Mouse (Mus musculus): Measurements from ENCODE around the gene Cryga. TPM values are rescaled to one million over a fixed set of nuclear protein-coding genes. Genes with fewer than 3 reads are reported as not detected.
"Not testable (repeated sequence)": the region's sequence is repeated elsewhere in the genome, so short reads cannot be mapped to it uniquely, and the experiment has no call there.

Gene Cryga
- polyA plus RNA-seq, 1 experiment = not detected

GRCm38 (mm10) chr1:65064201-65064600 lies 39.0 kb downstream of the Cryga start:
- Histone ChIP-seq H3K9me3 (ENCODE audit: control insufficient read depth, low read length) (no peaks in the 10 kb centered on the region; the same call in 1 of the 2 replicates), H3K4me1 (ENCODE audit: control insufficient read depth) (no peaks in the 10 kb centered on the region), H3K36me3 (ENCODE audit: control insufficient read depth) (no peaks in the 10 kb centered on the region), H3K4me3 (replicated peaks) (no peak overlapping the region), H3K27me3 (ENCODE audit: control insufficient read depth) (no peaks in the 10 kb centered on the region)
- TF ChIP-seq TAL1 (IDR thresholded peaks at IDR 0.05; ENCODE audit: low read length) (no peak), GATA1 (IDR thresholded peaks at IDR 0.05; ENCODE audit: low read length) (no peak)

GRCm38 (mm10) chr1:65063352-65063751 lies 39.8 kb downstream of the Cryga start, which contains the start of gene Crygd:
Gene Crygd (minus strand): TSS chr1:65063452.
- Histone ChIP-seq H3K4me1 (ENCODE audit: control insufficient read depth) (no peaks in the 10 kb centered on the region), H3K4me3 (replicated peaks) (no peak within 1 kb of the TSS), H3K27me3 (ENCODE audit: control insufficient read depth) (no peaks in the 10 kb centered on the region)

GRCm38 (mm10) chr1:65052140-65052539 lies 51.0 kb downstream of the Cryga start:
- no peak for TF ChIP-seq TAL1 (IDR thresholded peaks at IDR 0.05; ENCODE audit: low read length)
- TF ChIP-seq GATA1 (IDR thresholded peaks at IDR 0.05; ENCODE audit: low read length) = no peak
- Histone ChIP-seq H3K27me3 (ENCODE audit: control insufficient read depth) (no peaks in the 10 kb centered on the region), H3K4me3 (replicated peaks) (no peak overlapping the region), H3K4me1 (ENCODE audit: control insufficient read depth) (no peaks in the 10 kb centered on the region), H3K9me3 (ENCODE audit: control insufficient read depth, low read length) (no peaks in the 10 kb centered on the region), H3K36me3 (ENCODE audit: control insufficient read depth) (no peaks in the 10 kb centered on the region)

More at GRCm38 (mm10) chr1:65063352-65063751, 39.8 kb downstream of the Cryga start, which contains the start of gene Crygd:
- TF ChIP-seq TAL1 (IDR thresholded peaks at IDR 0.05; ENCODE audit: low read length) = no peak
- no peak for TF ChIP-seq GATA1 (IDR thresholded peaks at IDR 0.05; ENCODE audit: low read length)
- no peaks in the 10 kb centered on the region for H3K36me3 ChIP-seq (ENCODE audit: control insufficient read depth)
- no peaks in the 10 kb centered on the region; the same call in 1 of the 2 replicates for H3K9me3 ChIP-seq (ENCODE audit: control insufficient read depth, low read length)

DNA sequence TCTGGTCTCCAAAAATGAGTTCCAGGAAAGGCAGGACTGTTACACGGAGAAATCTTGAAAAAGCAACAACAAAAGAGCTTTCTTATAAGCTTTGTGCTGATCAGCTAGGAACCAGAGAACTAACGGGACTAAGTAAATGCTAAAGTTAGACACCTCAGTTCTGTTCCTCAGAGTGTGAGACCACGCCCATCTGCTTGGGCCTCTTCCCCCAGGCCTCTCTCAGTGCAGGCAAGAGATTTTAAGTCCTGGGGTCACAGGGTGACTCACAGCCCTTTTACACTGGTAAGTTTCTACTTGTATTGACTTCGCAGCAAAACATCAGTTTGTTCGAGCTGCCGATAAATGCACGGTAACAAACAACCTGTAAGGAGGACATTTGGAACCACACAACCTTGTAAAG lies 51.5 kb downstream of the Cryga start:
- H3K36me3 ChIP-seq (ENCODE audit: control insufficient read depth) = no peaks in the 10 kb centered on the region
- no peaks in the 10 kb centered on the region for H3K9me3 ChIP-seq (ENCODE audit: control insufficient read depth, low read length)

GRCm38 (mm10) chr1:65050952-65051351 lies 52.2 kb downstream of the Cryga start, which contains the start of gene Cryge:
Gene Cryge (minus strand): TSS chr1:65051149.
- H3K36me3 ChIP-seq (ENCODE audit: control insufficient read depth); H3K9me3 ChIP-seq (ENCODE audit: control insufficient read depth, low read length); H3K4me3 ChIP-seq (replicated peaks); H3K27me3 ChIP-seq (ENCODE audit: control insufficient read depth); H3K4me1 ChIP-seq (ENCODE audit: control insufficient read depth): not testable (repeated sequence)

More for the DNA sequence above, 51.5 kb downstream of the Cryga start:
- Histone ChIP-seq H3K4me1 (ENCODE audit: control insufficient read depth) (no peaks in the 10 kb centered on the region), H3K27me3 (ENCODE audit: control insufficient read depth) (no peaks in the 10 kb centered on the region), H3K4me3 (replicated peaks) (no peak overlapping the region)
- no peak for TF ChIP-seq TAL1 (IDR thresholded peaks at IDR 0.05; ENCODE audit: low read length)
- no peak for TF ChIP-seq GATA1 (IDR thresholded peaks at IDR 0.05; ENCODE audit: low read length)

Other genes with a start within 250 kb of the Cryga start
- gene Plekhm3, start 146.5 kb downstream of the Cryga start, polyA plus RNA-seq (2012) = 0.03 TPM in 2 replicates
- gene Akr1cl, start 70.6 kb downstream of the Cryga start, polyA plus RNA-seq (2012) = not detected in 2 replicates
- not detected in 2 replicates for gene Cryge, start 52.2 kb downstream of the Cryga start, polyA plus RNA-seq (2012)
- not detected in 2 replicates for gene Crygd, start 39.9 kb downstream of the Cryga start, polyA plus RNA-seq (2012)
- gene Crygc, start 29.7 kb downstream of the Cryga start, polyA plus RNA-seq (2012) = not detected in 2 replicates
- not detected in 2 replicates for gene Crygb, start 21.1 kb downstream of the Cryga start, polyA plus RNA-seq (2012)
- gene Gm28845, start 16.2 kb upstream of the Cryga start, polyA plus RNA-seq (2012) = not detected in 2 replicates
- not detected in 2 replicates for gene D630023F18Rik, start 19.8 kb upstream of the Cryga start, polyA plus RNA-seq (2012)
- gene Idh1, start 83.1 kb upstream of the Cryga start, polyA plus RNA-seq (2012) = not detected in 2 replicates
- gene Pikfyve, start 83.3 kb upstream of the Cryga start, polyA plus RNA-seq (2012) = 0.49 and 0.92 TPM in 2 replicates
- not detected in 2 replicates for gene Pth2r, start 178.7 kb upstream of the Cryga start, polyA plus RNA-seq (2012)